Mouse (Mus musculus): ENCODE measurements around the gene Jmjd1c. TPM values are rescaled to one million over a fixed set of nuclear protein-coding genes. Genes with fewer than 3 reads are reported as not detected.

Jmjd1c gene
- total RNA-seq, 2 experiments from 2014 or later = 18.1 to 23.6 TPM

DNA sequence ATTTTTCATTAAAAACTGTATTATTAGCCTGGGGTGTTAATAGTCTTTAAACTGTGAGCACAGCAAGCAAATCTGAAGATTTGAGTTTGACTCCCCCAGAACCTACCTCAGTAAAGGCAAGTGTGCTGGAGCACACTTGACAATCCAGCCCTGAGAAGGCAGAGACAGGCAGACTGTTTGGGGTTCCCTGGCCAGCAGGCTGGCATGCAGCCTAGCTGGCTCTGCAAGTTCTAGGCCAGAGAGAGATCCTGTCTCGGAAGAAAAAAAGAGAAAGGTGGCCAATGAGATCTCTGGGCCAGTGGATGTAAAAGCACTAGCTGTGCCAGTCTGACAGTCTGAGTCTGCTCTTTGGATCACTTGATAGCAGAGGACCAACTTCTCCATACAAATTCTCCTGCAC lies 33.6 kb downstream of the Jmjd1c start:
- DNase-seq = peak; percentile 59

DNA sequence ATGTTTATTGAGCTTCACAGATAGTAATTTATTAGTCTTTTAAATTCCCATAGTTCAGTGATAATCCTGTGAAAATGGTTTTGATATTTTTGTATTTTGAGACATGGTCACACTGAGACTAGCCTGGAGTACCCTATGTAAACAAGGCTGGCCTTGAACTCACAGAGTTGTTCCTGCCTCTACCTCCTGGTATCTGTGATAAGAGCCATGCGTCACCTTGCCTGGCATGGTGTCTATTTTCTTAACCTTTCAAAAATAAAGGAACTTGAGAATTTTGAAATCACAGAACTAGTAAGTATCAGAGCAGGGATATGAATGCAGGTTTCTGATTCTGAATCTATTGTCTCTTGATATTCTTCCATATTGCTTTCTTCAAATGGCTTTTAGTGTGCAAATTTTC lies 35.8 kb downstream of the Jmjd1c start:
- DNase-seq = no peak

DNA sequence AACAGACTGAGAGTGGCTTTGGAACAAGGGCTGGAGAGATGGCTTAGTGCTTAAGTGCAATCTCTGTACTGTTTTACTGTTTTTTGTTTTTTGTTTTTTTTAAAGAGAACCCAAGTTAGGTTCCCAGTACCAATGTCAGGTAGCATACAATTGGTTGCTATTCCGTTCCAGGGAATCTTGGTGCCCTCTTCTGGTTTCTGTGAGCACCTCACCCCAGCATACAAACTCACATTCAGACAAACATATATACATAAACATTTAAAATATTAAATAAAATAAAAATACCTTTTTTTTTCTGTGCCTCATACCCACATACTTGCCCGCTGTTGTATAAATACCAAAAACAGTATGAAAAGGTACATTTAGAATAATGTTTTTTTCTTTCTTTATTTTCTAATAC lies 38.4 kb downstream of the Jmjd1c start:
- DNase-seq = no peak

DNA sequence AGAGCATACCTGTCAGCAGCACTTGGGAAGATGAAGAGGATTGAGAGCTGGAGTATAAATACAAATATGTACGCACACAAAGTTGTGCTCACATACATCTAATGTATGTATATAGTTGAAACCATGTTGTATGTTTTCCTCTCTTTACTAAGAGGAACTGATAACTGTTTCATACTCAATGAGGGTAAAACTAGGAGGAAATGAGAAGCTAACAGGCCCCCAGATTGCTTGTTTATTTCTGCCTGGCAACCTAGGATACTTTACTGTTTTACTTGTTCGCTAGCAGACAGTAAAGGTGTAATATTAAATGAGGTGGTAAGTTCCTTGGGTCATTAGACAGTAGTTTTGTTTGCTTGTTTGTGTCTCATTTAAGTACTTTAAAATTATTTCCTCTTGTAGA lies 41.5 kb downstream of the Jmjd1c start:
- DNase-seq = no peak

DNA sequence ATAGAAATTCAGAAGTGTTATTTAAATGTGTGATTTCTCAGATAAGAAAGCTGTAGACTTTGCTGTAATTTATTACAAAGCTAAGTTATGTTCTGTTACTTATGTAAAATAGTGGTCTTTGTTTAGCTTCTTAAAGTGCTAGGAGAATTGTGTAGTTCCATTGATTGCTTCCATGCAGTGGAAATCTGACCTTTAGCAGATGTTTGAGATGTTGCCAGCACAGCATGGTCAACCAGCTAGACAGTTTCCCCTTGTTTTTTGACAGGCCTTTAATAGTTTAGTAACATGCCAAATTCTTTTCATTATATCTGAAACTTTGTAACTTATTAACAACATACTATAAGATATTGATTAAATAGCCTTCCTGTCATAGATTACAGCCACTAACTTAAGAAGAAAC lies 47.7 kb downstream of the Jmjd1c start:
- no peak for DNase-seq

DNA sequence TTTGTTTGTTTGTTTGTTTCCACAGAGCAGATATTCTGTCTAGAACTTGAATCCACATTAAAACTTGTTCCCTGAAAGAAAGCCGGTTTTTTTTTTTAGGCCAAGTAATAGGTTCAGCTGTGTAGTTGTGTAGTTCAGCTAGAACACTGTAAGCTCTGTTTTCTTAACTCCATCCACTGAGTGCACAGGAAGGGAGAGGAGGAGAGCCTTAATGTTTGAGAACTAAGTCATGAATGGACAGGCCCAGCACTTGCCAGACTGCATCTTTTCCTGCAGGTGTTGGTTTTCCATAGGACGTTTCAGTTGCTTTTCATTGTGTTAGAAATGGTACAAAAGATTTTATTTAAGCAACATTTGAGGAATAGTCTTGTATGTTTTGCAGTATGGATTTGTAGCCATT lies 48.3 kb downstream of the Jmjd1c start:
- no peak for DNase-seq

DNA sequence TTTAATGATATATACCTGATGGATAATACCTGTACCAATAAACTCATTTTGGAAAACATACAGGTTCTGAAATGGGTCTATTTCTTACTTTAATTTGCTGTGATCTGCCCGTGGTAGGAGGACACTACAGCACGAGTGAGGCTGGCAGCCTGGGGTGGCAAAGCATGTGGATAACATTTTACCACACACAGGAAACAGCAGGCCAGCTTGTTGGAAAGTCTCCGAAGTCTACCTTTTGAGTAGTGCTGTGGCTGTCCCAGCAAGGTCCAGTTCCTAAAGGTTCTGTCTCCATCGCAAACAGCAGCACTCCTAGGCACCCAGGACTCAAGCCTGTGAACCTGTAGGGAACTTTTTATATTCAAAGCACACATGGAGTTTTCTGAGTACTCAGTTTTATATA lies 49.7 kb downstream of the Jmjd1c start:
- no peak for DNase-seq

DNA sequence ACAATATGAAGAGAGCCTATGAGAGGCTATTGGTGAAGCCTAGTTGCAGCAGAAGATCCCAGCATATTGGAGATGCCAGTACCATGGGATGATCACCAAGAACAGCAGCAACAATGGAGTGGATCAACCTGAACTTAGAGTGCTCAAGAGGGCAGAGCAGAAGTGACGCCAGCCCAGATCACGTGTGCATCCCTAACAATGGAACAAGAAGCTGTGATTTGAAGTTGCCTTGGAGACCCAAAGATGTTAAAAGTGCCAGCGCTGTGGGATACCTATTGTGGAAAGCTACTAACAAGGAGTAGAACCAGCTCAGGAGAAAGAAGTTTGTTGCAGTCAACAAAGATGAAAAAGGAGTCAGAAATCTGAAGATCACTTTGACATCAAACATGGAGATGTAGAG lies 55.8 kb downstream of the Jmjd1c start:
- DNase-seq = no peak

DNA sequence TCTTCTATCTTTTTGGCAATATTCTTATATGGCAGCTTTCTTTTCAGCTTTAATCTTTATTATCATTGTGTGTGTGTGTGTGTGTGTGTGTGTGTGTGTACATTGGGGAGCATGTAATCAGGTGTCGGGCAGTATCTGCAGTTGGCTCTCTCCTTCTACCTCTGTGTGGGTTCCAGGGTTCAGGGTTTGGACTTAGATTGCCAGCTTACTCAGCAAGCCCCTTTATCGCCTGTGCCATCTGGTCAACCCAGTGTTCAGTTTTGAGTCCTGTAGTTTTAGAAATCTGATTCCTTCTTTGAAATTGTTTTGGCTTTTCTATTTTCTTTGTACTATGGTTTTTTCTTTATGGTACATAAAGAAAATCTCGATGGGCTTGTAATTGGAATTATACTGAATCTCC lies 58.7 kb downstream of the Jmjd1c start:
- no peak for DNase-seq

DNA sequence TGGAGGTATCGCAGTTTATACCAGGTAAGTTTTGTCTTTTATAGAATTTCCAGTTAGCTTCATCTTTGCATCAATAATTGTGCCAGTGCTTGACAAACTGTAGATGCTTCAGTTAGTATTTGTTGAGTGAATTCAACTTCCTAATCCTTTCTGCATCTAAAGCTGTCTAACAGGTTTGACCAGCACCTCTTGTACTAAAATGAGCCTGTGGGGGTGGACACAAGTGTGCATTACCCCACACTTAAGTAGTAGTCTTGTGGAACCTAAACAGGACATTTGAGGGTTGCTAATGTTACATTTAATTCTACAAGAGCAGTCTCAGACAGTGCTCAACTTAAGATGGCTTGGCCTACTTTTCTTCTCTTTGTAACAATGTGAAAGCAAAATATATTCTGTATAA lies 78.1 kb downstream of the Jmjd1c start:
- DNase-seq = no peak

DNA sequence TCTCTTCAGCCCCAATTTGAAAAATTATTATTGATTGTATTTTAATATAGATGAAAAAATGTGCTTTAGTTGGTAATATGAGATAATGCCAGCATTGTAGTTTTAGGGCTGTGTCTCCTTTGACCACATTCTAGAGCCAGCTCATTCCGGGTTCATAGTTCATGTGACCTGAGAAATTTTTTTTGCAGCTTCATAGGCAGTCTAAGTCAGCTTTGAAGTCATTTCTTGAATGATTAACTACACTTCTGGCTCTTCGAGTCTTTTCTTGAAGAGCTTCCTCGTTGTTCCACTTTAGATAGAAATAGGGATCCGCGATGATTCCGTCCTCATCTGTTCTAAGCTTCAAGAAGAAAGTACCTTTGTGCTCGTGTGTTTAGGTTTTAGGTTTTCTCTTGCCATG lies 80.1 kb downstream of the Jmjd1c start:
- DNase-seq = no peak

DNA sequence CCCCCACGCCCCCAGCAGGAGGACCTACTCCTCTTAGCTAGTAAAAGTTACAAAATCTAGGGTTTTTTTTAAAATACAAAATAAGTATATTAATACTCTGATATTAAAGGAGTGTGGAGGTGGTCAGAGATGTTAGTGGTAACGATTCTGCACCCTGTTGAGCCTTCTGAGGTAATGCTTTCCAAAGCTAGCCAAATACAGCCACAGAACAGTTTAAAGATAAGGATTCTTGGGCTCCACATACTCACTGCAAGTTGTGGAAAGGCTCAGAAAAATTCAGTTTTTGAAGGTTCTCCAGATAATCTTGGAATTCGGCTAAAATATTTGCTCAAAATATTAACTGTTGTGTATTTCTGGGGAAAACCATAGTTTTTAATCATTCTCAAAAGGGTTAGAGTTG lies 81.0 kb downstream of the Jmjd1c start:
- DNase-seq = no peak

DNA sequence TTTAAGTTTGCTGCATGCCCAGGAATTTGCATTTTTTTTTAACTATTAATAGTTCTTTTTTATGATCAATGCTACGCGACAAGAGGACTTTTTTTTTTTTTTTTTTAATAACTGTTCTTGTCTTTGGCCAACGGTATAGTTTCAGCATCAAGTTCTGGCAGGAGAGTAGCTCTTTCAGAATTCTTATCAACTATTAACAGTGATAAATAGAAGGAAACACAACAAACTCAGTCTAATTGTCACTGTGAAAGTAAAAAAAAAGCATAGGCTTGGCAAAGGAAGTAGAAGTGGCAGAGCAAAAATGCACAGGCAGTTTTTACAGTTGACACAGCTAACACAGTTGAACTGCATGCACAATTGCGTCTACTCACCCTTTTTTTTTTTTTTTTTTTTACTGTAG lies 81.5 kb downstream of the Jmjd1c start:
- DNase-seq = no peak

DNA sequence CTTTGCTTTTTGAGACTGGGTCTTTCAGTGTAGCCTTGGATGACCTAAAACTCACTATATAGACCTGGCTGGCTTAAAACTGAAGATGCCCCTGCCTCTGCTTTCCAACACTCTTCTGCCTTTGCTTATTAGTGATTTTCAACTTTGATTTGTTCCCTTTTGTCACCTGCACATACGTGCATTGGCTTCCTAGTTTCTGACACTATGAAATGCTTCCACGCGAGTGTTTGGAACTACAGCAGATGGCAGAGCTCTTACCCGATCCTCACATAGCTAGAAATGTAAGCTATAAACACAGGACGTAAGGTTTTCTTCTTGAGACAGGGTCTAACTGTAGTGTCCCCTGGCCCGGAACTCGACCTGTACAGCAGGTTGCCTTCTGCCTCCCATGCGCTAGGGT lies 84.1 kb downstream of the Jmjd1c start:
- DNase-seq = no peak

DNA sequence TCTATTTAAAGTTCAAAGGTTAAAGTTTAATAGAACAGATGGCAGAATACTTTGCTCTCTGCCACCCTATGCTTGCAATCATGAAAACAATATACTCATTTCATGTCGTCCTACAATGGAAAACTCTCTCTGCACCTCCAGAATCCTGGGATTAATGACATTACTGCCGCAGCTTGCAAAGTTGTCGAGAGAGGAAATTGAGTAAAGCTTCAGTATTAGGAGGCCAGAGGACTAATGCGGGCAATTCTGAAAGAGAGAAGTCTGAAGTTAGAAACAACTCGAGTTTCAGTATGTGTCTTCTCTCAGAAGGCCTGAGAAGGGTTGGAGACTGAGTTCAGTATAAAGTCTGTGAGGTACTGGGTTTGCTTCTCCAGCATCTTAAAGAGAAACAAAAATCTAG lies 84.9 kb downstream of the Jmjd1c start:
- DNase-seq = no peak

DNA sequence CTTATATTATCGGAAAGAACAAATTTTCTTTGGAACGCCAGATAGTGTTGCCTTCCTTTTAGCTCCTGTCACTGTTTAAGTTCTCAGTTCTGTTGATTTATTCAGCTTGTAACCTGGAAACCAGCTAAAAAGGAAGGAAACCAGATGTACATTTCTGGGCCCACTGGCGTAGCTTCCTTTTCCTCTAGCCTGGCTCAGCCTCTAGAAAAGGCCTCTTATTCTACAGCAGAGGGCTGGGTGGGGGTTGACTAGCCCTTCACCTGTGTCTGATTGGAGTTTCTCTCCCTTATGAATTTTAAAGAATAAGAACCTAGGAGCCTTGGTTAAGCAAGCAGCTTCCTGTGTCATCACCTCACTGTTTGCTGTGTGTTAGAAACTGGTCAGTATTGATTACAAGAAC lies 86.7 kb downstream of the Jmjd1c start:
- DNase-seq = no peak

DNA sequence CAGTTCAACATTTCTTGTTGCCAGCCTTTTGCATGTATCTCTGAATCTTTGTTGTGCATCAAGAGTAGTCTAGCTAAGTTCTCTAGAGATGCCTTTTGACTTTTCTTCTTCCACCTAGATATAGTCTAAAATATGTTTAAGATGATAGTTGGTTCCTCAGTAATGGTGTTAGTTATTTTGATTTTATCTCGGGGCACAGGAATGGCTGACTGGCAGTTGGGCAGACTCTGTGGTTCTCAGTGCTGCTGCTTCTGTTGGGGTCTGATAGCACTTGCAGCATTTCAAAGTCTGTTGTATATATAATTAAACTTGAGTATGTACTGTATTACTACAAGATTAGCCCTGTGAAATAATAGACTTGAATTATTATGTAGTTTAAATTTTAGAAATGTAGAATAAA lies 87.2 kb downstream of the Jmjd1c start:
- DNase-seq = no peak

DNA sequence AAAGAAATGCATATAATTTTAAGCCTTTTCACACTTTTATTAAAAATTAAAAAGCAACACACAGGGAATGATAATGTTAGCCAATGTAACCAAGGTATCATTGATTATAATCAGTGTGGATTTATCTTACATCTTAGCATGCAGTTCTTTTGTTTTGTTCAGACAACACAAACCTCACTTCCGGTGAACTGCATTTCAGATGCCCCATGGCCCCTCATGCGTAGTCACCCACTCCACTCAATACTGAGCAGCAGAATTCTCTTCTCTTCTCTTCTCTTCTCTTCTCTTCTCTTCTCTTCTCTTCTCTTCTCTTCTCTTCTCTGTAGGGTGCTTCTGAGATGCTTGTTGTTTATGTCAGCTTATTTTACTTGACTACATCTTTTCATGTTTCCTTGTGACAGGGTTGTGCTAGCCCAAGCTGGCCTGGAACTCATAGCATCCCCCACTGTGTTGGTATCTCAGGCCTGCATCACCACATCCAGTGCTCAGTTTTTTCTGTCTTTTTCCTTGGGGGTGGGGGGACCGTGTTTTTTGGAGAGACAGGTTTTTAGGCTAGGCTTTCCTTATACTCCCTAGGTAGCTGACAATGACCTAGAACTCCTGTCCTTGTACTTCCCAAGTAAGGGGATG lies 88.6 kb downstream of the Jmjd1c start:
- no peak for DNase-seq

DNA sequence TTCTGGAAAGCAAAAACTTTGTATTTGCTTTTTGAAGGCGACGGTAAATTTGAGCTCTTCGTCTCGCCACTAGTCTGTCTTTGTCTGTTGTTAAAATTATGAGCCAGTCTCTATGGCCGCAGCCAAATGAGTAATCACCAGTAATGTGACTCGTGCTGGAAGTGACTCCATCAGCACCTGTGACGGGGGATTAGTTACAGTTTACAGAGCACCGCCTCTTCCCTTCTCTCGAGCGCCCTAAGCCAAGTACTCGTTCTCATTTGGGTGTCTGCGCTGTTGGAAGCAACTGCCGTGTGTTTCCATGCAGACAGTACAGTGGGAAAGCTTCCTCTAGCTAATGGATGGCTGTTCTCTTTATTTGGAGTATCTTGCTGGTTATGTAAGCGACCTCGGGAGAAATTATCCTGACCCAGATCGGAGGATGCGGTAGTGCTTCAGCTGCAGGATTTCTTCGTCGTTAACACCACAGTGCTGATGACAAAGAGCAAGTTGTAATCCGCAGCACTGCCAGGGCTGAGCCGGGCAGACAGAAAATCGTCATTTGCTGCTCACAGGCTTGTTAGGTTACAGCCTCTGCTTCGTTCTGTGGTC lies 89.7 kb downstream of the Jmjd1c start:
- DNase-seq = peak; percentile 86

DNA sequence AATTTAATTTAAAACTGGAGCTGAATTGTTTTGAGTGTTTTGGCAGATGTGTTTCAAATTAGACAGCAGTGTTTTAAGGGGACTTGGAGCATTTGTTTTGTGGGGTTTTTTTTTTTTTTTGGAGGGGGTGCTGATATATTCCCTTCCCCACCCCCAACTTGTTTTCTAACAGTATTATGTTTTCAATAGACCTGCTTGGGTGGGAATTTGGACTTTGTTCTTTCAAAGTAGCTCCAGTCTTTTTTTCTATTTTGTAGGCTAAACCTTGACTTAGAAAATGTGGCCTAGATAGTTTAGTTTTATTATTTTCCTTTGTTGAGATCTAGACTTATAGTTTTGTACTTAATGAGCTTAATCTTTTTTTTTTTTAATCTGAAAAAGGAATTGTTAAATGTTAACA lies 90.6 kb downstream of the Jmjd1c start:
- DNase-seq = no peak

DNA sequence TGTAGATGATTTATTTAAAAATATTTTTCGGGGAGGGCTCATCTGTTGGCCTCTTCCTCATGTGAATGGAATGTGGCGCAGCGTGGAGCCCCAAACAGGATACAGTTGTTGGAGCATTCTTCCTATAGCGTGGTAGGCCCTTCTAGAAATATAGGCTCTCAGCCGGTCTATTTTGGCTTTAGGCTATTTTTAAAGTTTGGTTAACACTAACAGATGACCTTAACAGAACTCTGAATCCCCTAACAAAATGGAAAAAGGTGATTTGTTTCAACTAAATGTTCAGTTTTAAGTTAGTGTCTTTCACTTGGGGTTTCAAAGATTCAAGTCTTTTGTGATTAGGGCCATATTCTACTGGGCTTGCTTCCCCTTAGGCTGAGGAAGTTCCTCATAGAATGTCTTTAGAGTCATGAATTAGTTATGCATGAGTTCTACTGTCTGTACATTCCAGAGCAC lies 91.1 kb downstream of the Jmjd1c start:
- DNase-seq = no peak

DNA sequence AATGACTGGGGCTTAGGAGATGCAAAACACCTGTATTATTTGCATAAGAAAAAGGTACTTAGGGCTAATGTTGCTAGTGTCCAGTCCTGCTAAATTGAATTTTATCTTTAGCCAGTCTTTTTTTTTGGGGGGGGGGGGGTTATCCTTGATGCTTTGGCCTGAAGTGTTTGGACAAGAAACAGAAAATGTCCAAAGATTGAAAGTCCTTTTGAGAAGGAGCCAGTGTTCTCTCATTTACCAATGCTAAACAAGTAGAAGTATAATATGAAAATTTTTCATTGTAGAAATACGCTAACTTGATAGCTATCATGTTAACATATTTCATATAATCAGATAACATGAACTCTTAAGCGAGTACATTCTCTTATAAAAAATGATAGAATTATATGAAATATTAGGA lies 92.0 kb downstream of the Jmjd1c start:
- DNase-seq = no peak

DNA sequence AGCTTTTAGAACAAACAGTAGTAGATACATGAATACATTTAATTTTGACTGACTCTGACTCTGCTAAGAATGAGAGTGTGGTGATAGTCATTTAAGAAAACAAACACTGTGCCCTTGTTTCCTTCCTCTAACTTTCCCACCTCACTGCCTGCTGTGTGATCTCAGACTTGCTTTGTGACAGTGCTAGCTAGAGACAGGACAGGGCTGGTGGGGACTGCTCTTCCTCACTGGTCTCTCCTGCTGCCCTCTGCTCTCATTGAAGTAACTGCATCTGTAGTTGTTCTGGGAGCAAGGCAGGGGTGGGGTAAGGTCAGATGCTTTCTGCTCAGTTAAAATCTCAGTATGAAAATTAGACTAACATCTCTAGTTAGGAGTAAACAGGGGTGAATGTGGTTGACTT lies 93.1 kb downstream of the Jmjd1c start:
- DNase-seq = no peak

DNA sequence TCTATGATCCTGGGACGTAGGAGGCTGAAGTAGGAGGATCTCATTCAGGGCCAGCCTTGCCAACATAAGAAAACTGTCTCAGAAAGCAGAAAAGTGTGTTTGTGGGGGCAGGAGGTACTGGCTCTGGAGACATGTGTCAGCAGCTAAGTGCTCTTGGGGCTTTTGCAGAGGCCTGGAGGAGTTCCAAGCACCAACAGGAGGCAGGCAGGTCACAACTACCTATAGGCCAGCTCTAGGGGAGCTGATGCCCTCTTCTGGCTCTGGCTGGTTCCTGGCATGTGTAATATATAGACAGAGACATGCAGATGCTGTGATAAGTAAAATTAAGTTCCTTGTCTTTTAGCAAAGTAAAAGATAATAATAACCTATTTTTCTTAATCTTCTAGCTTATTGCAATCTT lies 94.3 kb downstream of the Jmjd1c start:
- no peak for DNase-seq

DNA sequence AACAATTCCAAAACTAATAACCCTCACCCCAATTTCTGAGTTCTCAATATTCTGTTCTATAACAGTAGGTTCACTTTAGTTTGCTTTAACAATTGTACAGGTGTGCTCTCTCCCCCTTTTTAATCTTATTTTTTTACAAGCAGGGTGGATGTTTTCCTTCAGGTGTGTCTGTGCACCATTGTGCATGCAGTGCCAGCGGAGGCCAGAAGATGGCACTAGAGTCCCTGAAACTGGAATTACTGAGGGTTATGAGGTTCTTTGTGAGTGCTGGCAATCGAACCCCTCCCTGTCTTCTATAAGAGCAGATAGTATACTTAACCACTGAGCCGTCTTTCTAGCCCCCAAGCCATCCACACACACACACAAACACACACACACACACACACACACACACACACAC lies 96.4 kb downstream of the Jmjd1c start:
- DNase-seq = no peak

Data from gastrocnemius, postnatal 25 days (tissue).